Mouse (Mus musculus): ENCODE results near the gene Apold1.

Gene Apold1

GRCm38 (mm10) chr6:134983529-134984370 lies 2.2 kb downstream of the Apold1 start:
- peak; percentile 87 for DNase-seq

- DNase-seq, result peak; percentile 45
Measured at GRCm38 (mm10) chr6:134984748-134985147, 3.2 kb downstream of the Apold1 start.

- DNase-seq, result no peak
Measured at GRCm38 (mm10) chr6:134988377-134988776, 6.9 kb downstream of the Apold1 start.

GRCm38 (mm10) chr6:134990674-134991073 lies 9.2 kb downstream of the Apold1 start:
- DNase-seq, result no peak

GRCm38 (mm10) chr6:134994031-134994651 lies 12.6 kb downstream of the Apold1 start:
- DNase-seq, result no peak

GRCm38 (mm10) chr6:134994985-134995384 lies 13.5 kb downstream of the Apold1 start:
- no peak for DNase-seq

- DNase-seq, result peak; percentile 28
Measured at GRCm38 (mm10) chr6:134996918-134997317, 15.4 kb downstream of the Apold1 start.

- DNase-seq, result no peak
Measured at GRCm38 (mm10) chr6:134998076-134998475, 16.6 kb downstream of the Apold1 start.

GRCm38 (mm10) chr6:134998781-134999180 lies 17.3 kb downstream of the Apold1 start:
- no peak for DNase-seq

- DNase-seq, result no peak
Measured at GRCm38 (mm10) chr6:135000272-135000671, 18.8 kb downstream of the Apold1 start.

GRCm38 (mm10) chr6:135001991-135002390 lies 20.5 kb downstream of the Apold1 start:
- no peak for DNase-seq

- DNase-seq, result no peak
Measured at GRCm38 (mm10) chr6:135006372-135006771, 24.9 kb downstream of the Apold1 start.

- DNase-seq, result peak; percentile 95
Measured at GRCm38 (mm10) chr6:135011048-135011733, 29.7 kb downstream of the Apold1 start, which contains the start of gene Ddx47. TSS of gene Ddx47 (plus strand) at chr6:135011612.

- no peak for DNase-seq
Measured at GRCm38 (mm10) chr6:135011734-135012116, 30.2 kb downstream of the Apold1 start.

- no peak for DNase-seq
Measured at GRCm38 (mm10) chr6:135017211-135017610, 35.7 kb downstream of the Apold1 start.

- DNase-seq, result no peak
Measured at GRCm38 (mm10) chr6:135019564-135019963, 38.0 kb downstream of the Apold1 start.

GRCm38 (mm10) chr6:135021633-135022032 lies 40.1 kb downstream of the Apold1 start:
- DNase-seq, result no peak

GRCm38 (mm10) chr6:135023379-135023778 lies 41.9 kb downstream of the Apold1 start:
- no peak for DNase-seq

GRCm38 (mm10) chr6:135024781-135025420 lies 43.4 kb downstream of the Apold1 start:
- DNase-seq, result no peak

- DNase-seq, result peak; percentile 18
Measured at GRCm38 (mm10) chr6:135026232-135026631, 44.7 kb downstream of the Apold1 start.

- DNase-seq, result no peak
Measured at GRCm38 (mm10) chr6:135026755-135027154, 45.2 kb downstream of the Apold1 start.

GRCm38 (mm10) chr6:135029246-135029645 lies 47.7 kb downstream of the Apold1 start:
- DNase-seq, result no peak
